Mouse (Mus musculus) adrenal gland, adult 18-20 months (tissue): ENCODE measurements around the gene Mettl24. TPM values are rescaled to one million over a fixed set of nuclear protein-coding genes. Genes with fewer than 3 reads are reported as not detected.

Source experiments
- total RNA-seq, 2 experiments: library from RNA; stranded (reverse); gene quantifications; 1 replicate in 1 of 2; 2 replicates in 1 of 2; pipeline ENCODE4 v1.2.3; 2021

The Mettl24 gene
- total RNA-seq, 2 experiments from 2014 or later: 6.5 to 7.3 TPM

Other genes starting within 250 kb of the Mettl24 start
- gene Slc22a16, start 112.9 kb upstream of the Mettl24 start, total RNA-seq: not detected
- 10 to 100 TPM; 10.2 to 25.2 TPM for gene Ddo, start 53.3 kb upstream of the Mettl24 start, total RNA-seq
- 10 to 100 TPM; 20.6 to 23.3 TPM for gene Cdc40, start 200.0 kb downstream of the Mettl24 start, total RNA-seq
- gene Wasf1, start 200.2 kb downstream of the Mettl24 start, total RNA-seq: 1 to 10 TPM; 2.9 to 5.2 TPM